Mouse (Mus musculus): ENCODE results near the gene Hivep3. TPM values are rescaled to one million over a fixed set of nuclear protein-coding genes. Genes with fewer than 3 reads are reported as not detected.

Hivep3 gene
- total and polyA plus RNA-seq, 3 experiments, result 14.4 to 32.3 (median 21.2) TPM

DNA sequence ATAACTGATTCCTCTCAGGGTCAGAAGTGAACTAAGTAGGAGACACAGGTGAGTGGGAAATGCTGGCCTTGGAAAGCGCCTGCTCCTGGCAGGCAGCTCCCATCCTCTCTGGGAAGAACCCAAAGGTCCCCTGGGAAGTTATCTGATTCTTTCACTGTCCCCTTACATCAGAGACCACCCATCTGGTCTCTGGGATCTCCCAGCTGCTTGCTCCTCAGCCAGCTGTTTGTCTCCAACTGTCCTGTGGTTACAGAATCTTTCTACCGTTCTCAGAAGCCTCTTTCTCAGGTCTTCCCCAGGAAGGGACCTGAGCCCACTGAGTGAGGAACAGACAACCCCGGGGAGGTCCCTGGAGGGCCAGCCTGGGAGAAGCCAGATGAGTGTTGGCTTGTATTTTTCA, 288.8 kb downstream of the Hivep3 start (continued):
- TF ChIP-seq USF1 (IDR thresholded peaks at IDR 0.05; ENCODE audit: low read depth, low read length) (no peak), MYC (IDR thresholded peaks at IDR 0.05; ENCODE audit: low read depth, low read length) (no peak), USF2 (conservative IDR thresholded peaks at IDR 0.05; ENCODE audit: low read depth, low read length) (no peak), HCFC1 (IDR thresholded peaks at IDR 0.05; ENCODE audit: low read depth, low read length) (no peak), MAZ (IDR thresholded peaks at IDR 0.05; ENCODE audit: low read depth, low read length) (0 out of 2 replicates have a peak, but pooled peaks have one; percentile 52), ELF1 (IDR thresholded peaks at IDR 0.05; ENCODE audit: low read depth, low read length) (no peak), BHLHE40 (IDR thresholded peaks at IDR 0.05; ENCODE audit: low read depth, low read length) (peak; percentile 56), POLR2A (IDR thresholded peaks at IDR 0.05; ENCODE audit: low read depth, low read length) (no peak), PAX5 (IDR thresholded peaks at IDR 0.05; ENCODE audit: low read length) (no peak), MAX (IDR thresholded peaks at IDR 0.05; ENCODE audit: low read length) (no peak), SIN3A (IDR thresholded peaks at IDR 0.05; ENCODE audit: low read length) (0 out of 2 replicates have a peak, but pooled peaks have one; percentile 51), POLR2AphosphoS2 (IDR thresholded peaks at IDR 0.05; ENCODE audit: low read depth, low read length) (no peak), NRF1 (IDR thresholded peaks at IDR 0.05; ENCODE audit: low read depth, low read length) (no peak), SMC3 (IDR thresholded peaks at IDR 0.05; ENCODE audit: low read depth, low read length) (no peak)

DNA sequence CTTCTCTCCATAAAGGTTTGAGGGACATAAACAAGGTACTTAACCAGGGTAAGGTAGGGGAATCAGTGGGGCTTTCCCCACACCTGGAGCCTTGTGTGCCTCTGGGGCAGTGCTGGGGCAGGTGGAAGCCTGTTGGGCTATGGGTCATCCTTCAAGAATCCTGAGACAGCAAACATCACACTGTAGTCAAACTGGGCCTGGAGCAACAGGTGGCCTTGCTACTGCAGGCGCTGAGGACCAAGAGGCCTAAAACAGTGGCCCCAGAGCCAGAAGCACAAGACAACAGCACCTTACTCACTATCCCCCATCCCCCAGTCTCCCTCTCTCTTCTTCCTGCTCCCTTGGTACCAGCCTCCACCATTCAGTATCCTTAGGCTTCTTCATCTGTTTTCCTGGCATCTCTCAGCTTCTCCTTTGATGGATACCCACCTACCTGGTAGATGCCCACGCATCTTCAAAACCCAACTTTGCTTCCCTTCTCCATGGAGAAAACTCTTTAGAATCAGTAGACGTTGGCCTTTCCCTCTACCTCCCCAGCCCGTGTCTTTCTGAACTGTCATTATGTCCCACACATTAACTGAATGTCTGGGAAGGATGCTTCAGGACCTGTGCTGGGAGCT, 289.7 kb downstream of the Hivep3 start:
- no peak for DNase-seq (ENCODE audit: extremely low read depth)
- Histone ChIP-seq H3K9me3 (replicated peaks; ENCODE audit: low read length) (no peaks in the 10 kb centered on the region), H3K4me2 (ENCODE audit: insufficient read depth, low read depth, poor library complexity, severe bottlenecking) (no peak overlapping the region; the same call in 1 of the 2 replicates), H3K27ac (ENCODE audit: insufficient read depth, low read depth) (peak overlapping the region; percentile 39; the same call in 1 of the 2 replicates), H3K79me2 (replicated peaks; ENCODE audit: control insufficient read depth, extremely low read depth, insufficient read depth, poor library complexity, severe bottlenecking) (no peaks in the 10 kb centered on the region; the same call in 1 of the 2 replicates), H3K27me3 (replicated peaks) (no peaks in the 10 kb centered on the region), H3K4me3 (replicated peaks in 1 of 3; ENCODE audit: low read depth in 2 of 3, low read length in 2 of 3, poor library complexity in 1 of 3) (peak overlapping the region in 1 of 3 experiments; percentile 9), H3K9ac (ENCODE audit: insufficient read depth, low read depth) (no peak overlapping the region), H3K4me1 (ENCODE audit: control insufficient read depth in 1 of 2, insufficient read depth in 2 of 2) (peaks cover 69 to 99% of the 10 kb centered on the region in 2 experiments), H3K36me3 (replicated peaks in 1 of 2; ENCODE audit: control insufficient read depth in 1 of 2, insufficient read depth in 1 of 2, low read length in 1 of 2) (no peaks in the 10 kb centered on the region)
- peak; percentile 66 for TF ChIP-seq ETS1 (conservative IDR thresholded peaks at IDR 0.05; ENCODE audit: low read depth, low read length)
- TF ChIP-seq CHD2 (IDR thresholded peaks at IDR 0.05; ENCODE audit: low read length), result peak; percentile 75
- TF ChIP-seq NRF1 (IDR thresholded peaks at IDR 0.05; ENCODE audit: low read depth, low read length), result 0 out of 2 replicates have a peak, but pooled peaks have one; percentile 32
- TF ChIP-seq MEF2A (IDR thresholded peaks at IDR 0.05; ENCODE audit: borderline replicate concordance, low read depth, low read length), result peak; percentile 73; the same call in 1 of the 2 replicates
- TF ChIP-seq MAFK (IDR thresholded peaks at IDR 0.05; ENCODE audit: insufficient replicate concordance, low read length), result 0 out of 2 replicates have a peak, but pooled peaks have one; percentile 31
- TF ChIP-seq BHLHE40 (IDR thresholded peaks at IDR 0.05; ENCODE audit: low read depth, low read length), result peak; percentile 62
- peak; percentile 16; the same call in 1 of the 2 replicates for TF ChIP-seq SMC3 (IDR thresholded peaks at IDR 0.05; ENCODE audit: low read depth, low read length)
- no peak for TF ChIP-seq POLR2AphosphoS2 (IDR thresholded peaks at IDR 0.05; ENCODE audit: low read depth, low read length)
- no peak for TF ChIP-seq JUN (IDR thresholded peaks at IDR 0.05; ENCODE audit: insufficient read depth, low read depth, low read length)
- TF ChIP-seq EP300 (IDR thresholded peaks at IDR 0.05; ENCODE audit: low read length), result peak; percentile 74
- TF ChIP-seq PAX5 (IDR thresholded peaks at IDR 0.05; ENCODE audit: low read length), result no peak
- peak; percentile 47; the same call in 1 of the 2 replicates for TF ChIP-seq MAX (IDR thresholded peaks at IDR 0.05; ENCODE audit: low read length)
- peak; percentile 76 for TF ChIP-seq IRF4 (IDR thresholded peaks at IDR 0.05; ENCODE audit: low read depth, low read length)
- 0 out of 2 replicates have a peak, but pooled peaks have one; percentile 37 for TF ChIP-seq MYC (IDR thresholded peaks at IDR 0.05; ENCODE audit: low read depth, low read length)
- TF ChIP-seq RCOR1 (conservative IDR thresholded peaks at IDR 0.05; ENCODE audit: low read depth, low read length), result peak; percentile 53; the same call in 1 of the 2 replicates
- no peak for TF ChIP-seq ZNF384 (IDR thresholded peaks at IDR 0.05; ENCODE audit: low read depth, low read length)
- TF ChIP-seq TCF12 (IDR thresholded peaks at IDR 0.05; ENCODE audit: low read depth, low read length), result peak; percentile 96
- dilution Hi-C loops (cut with MboI; ENCODE audit: extremely low pct_ligation_motif_present, extremely low pct_unique_long_range_greater_than_20kb, low sequenced_read_pairs), result no loop called here
- in situ Hi-C loops (cut with MboI; ENCODE audit: low pct_ligation_motif_present, low pct_unique_long_range_greater_than_20kb, low sequenced_read_pairs), result no loop called here
